Mouse (Mus musculus) B cell, adult 2 months (primary cell): ENCODE data around the gene Pon1.

Source experiments
- DNase-seq, 2 experiments: peaks; one replicate each; pipeline ENCODE4 v3.0.0; 2022

Gene Pon1

DNA sequence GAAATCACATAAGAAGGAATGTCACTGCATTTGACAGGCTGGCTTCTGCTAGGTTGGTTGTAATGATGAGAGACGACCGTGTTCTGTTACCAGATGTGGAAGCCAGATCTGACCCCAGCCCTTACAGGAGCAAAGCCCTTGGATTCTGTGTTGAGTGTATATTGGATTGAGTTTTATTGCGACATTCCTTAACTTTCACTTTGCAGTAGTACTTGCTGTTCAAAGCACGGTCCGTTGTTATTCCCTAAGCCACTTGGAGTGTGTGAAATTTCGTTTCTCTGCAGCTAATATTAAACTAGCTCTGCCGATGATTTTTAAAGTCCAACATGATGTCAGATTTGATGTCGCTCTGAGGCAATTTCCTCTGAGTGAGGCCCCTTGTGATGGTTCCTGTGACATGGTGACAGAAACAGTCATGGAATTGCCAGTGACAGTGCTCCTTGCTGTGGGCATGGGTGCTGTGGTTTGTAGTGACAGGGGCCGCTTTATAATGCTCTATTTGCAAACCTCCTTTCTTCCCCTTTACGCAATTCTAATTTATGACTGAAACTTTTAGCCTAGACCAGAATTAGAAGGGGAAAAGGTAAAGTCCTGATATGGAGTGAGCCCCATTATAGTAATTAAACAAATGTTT lies 19.4 kb downstream of the Pon1 start:
- no peak for DNase-seq

DNA sequence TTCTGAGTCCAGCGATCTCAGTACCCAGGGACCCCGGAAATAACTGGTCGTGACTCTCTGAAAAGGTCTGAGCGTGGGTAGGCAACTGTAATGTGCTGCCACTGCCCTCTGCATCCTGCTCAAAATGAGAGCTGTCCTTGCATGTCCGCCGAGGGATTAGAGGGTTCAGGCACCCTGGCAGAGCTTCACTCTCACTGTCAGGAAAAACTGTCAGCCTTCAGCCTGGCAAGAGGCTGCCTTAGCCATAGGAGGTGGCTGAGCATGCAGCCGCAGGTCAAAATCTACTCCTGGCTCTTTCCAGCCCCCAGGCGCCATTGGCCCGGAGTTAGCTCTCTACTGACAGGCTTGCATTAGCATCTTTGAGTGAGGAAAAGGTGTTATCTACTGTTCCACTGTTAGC lies 21.2 kb downstream of the Pon1 start:
- no peak for DNase-seq

DNA sequence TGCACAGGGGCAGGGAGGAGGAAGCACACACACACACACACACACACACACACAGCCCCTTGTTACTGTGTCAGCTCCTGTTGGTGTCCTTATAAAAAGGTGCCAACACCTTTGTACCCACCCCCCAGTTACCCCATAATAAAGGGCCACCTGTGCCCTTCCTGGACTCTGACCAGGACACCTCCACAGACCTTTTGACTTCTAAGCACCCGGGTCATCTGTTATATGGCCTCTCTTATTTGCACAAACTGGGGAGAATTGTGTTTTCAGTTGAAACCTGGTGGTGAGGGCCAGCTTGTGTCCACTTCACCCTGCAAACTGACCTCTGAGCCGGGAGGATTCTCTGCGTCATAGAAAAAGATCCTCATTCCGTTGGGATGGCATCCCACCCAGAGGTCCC lies 22.3 kb downstream of the Pon1 start:
- DNase-seq: no peak

DNA sequence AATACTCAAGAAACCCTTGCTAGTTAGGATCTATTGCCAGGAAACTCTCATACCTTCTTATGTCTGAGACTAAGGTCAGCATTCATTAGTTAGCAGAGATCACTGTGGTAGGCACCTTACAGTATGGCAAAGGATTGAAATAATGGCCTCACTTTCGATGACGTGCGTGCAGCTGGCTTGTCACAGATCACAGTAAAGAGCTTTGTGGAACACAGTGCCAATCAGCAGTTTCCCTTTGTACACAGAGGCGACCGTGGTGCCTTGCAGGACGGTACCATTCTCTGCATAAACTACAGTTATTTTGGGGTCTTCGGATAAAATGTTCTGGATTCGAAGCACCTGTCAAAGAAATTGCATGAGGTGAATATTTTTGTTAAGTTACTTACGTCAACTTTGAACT lies 25.6 kb downstream of the Pon1 start:
- no peak for DNase-seq

DNA sequence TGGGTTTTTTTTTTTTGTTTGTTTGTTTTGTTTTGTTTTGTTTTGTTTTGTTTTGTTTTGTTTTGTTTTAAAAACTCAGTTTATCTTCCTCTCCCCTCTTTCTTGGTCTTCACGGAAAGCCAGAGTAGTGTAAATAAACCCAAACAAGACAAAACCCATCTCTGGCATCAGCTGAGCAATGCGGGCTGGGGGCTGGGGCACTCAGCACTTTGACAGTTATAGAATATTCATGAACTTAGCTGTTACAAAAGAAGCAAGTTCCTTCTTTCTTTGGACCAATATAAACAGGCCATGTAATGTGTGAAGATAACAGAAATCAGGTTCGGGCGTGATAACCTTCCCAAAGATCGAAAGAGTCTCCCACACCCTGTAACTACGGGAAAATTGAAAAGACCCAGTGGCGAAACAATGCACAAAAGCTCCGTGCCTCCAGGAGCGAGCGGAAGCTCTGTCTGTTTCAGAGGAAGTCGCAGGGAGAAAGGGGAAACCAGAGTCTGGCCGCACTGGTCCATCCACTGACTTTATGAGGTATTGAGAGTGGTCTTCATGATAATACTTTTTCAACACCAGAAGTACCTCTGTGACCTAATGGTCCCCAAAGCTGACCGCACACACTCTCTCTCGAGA lies 26.6 kb downstream of the Pon1 start:
- DNase-seq: peak; percentile 6 to 10

DNA sequence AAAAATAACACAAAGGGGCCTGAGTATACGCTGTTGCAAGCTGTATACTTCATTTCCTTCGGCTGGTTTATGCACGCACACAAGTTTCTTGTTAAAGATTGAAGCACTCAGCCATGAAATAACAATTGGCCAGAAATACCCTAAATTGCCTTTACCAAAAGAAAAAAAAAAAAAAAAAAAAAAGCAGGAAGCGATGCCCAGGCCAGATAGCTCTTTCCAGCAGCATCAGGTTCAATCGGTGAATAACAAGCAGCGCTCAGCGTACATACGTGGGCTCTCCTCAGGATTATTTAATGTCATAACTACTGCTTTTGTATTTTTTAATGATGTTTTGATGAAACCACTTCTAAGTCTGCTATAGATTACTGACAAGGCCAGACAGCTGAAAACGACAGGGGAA lies 28.9 kb downstream of the Pon1 start:
- no peak for DNase-seq

DNA sequence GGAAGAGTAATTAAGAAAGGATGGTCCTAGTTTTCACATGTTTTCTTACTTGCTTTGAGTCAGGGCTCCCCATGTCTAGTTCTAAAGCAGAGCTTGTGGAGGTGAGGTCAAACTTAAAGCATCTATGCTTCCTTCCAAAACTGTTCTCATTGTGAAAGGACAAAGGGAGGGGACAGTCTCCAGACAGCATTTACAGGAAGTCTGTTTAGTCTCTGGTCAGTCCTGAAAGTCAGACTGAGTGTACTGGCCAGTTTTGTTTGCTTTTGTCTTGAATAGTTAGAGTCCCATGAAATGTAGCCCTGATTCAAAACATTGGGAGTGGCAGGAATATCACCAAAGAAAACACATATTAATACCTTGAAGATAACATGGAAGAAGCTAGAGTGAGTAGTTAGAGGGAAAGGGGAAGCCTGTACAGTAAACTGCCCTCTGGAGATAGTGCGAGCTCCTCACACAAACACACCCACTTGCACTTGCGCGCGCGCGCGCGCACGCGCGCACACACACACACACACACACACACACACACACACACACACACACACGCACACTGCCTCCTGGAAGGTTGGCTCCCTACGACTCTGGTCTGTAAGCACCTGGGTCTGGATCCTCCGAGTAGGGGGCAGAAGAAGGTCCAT lies 30.1 kb downstream of the Pon1 start:
- no peak for DNase-seq

DNA sequence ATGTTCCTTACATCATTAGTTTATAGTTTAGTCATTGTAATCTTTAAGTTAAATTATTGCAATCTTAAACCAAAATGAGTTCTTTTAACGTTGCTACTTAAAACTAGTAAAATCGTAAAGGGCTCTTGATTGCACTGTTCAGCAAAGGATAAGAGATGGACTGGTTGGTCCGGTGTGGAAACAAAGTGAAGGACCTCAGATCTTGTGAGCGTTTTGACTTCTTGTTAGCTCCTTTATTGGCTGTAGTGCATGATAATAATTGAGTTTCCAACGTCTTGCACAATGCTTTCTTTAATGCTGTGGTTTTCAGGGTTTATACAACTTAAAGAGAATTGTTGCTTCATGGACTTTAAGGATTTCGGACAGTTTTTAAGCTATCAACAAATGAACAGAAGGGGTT lies 31.7 kb downstream of the Pon1 start:
- no peak for DNase-seq

DNA sequence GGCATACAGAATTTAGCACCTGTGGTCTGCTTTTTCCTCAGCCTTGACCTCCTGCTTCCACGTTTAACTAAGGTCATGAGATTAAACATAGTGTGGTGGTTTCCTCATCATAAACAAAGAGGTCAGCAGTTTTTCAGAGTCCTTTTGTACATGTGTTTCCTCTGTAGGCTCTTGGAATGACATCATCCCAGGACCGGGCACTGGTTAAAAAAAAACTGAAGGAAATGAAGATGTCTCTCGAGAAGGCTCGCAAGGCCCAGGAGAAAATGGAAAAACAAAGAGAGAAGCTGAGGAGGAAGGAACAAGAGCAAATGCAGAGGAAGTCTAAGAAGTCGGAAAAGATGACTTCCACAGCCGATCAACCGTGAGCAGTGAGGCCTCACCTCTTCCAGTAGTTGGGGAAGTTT lies 34.4 kb downstream of the Pon1 start:
- DNase-seq: no peak

DNA sequence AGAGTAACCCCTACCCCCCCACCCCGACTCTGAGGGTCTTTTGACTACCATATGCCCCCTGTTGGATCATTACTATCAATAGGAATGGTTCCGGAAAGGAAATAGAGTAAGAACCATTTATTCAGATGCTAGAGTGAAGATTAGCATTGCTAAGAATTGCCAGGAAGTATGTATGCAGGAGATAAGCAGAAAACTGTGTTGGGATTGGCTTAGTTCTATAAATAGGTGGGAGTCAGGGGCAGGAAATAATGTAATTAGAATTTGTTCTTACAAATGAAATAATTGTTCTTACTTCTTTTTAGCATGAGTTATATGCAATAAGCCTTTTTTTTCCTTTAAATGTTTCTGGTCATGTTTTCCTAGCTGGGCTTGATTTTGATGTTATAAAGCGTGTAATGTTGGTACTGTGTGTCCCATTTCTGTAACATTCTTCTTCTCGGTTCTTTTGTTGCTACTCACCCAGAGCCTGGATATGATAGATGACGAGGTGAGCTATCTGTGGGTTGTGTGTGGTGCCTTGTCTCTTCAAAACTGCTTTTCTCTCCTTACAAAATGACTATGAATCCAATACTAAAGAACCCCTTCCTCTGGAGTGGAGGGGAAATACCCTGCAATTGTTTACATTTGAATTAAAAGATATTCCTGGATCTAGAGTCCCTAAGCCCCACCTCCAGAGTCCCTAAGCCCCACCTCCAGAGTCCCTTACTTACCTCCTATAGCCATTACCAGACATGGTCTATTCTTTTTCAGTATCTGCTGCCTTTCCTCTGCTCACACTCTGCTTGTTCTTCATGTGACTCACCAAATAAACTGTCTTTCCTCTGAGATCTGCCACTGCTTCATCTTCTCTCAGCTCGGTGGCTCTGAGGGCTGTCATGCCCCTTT lies 37.0 kb downstream of the Pon1 start:
- DNase-seq: no peak

DNA sequence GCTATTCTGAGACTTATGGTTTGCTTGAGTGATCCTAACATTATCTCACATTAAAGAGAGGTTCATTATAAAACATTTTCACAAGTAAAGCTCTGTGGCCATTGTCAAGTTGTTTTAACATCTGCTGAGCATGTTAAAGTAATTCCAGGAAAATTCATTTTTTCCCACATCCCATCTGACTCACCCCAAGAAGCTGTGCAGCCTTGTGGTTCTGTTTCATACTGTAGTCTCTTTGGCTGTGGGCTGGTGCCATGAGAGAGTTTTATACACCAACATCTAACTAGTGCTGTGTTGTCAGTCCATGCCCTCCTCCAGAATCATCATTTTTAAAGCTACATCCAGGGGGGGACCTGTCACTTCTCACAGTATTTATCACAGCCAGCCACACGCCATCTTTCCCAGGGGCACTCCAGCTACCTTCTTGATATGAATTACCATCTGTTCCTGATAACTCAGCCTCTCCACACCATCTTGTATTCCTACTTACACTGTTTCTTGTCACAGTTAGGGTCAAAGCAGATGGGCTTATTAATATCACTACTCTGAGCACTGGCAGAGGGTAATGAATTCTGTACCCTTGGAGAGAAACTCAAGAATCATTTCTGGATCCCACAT lies 38.3 kb downstream of the Pon1 start:
- no peak for DNase-seq

DNA sequence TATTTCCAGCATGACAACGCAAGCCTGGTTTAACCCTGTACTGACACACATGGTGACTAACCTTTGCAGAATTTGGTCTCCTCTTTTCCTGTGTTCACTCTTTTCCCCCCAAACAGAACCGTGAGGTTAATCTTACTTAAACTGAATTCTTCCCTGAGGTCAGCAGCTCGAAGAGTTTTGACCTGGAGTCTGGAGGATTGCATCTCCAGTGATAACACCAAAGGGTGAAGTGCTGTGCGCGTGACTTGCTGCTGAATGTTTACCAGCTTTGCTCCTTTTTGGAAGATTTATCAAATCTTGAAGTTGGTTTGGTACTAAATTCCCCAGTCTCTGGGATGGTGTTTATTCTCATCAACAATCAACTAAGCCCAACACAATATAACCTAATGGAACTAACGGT lies 39.0 kb downstream of the Pon1 start:
- DNase-seq: no peak

DNA sequence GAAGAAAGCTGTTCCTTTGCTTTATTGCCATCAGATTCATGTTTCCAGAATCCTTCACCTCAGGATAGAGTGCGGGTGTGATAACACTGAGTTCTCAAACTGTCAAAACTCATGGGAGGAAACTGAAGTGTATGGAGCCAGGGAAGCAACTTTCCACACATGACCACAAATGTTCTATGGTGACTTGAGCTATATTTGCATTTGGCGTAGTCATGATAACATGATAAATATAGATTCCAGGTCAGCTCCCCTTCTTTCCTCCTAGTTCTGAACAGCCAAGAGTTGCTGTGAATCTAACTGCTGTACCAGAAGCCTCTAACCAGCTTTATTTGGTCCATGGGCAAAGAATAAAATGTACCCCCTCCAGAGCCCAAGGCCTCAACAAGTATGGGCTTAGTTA lies 41.6 kb downstream of the Pon1 start:
- no peak for DNase-seq

DNA sequence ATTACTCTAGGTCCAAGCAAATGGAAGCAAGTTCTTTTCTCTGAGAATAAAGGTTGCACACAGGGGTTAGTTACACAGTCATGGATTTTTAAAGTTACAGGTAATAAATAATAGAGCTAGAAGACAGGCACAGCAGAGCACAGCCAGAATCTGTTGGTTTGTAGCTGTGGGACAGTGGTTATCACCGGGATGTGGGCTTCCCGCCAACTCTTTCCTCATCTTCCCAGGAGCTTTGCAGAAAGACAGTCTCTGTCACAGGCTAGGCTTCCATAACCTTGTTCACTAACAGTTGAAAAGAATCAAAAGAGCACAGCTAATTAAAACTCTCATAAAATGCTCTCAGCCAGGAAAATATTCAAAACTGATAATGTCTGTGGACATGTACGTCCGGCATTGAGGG lies 42.6 kb downstream of the Pon1 start:
- DNase-seq: no peak

DNA sequence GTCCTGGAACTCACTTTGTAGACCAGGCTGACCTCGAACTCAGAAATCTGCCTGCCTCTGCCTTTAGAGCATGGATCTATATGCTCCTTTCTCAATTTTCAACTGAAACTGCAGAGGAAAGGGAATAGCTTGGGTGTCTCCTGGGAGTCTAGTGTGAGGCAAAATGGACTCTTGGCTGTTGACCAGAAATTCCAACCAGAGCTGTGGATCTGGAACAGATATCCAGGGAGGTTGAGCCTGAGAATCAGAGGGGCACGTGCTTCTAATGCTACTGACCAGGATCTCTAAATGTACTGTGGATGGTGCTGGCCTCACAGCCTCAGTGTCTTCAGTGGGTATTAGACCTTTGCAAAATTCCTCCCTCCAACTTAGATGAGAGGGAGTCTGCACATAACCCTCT lies 43.8 kb downstream of the Pon1 start:
- no peak for DNase-seq

DNA sequence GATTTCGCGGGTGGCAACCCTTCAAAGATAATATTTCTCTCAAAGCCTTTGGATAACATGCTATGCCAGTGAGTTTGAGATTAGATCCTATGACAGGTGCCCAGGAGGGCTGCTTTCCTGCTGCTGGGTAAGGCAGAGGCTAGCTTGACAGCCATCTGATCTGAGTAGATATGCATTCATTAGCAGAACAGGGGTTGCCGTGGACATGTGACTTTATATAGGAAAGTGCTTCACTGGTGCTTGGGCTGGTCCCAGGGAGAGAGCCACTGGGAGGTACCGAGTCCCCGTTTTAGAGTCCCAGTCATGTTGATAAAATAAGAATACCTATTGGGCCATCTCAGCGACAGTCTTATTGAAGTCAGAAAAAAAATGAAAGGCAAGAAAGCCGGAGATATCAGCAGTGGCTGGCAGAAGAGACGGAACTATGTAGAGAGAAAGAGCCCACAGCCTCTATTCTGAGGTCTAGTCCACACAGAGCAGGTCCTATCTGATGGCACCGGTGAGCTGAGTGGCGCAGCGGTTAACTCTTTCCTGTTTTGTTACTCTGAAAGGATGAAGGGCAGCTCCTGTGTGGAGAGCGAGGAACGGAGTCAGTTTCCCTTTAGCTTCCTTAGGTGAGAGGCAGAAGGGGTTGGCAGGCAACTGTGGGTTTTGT lies 46.1 kb downstream of the Pon1 start:
- no peak for DNase-seq

DNA sequence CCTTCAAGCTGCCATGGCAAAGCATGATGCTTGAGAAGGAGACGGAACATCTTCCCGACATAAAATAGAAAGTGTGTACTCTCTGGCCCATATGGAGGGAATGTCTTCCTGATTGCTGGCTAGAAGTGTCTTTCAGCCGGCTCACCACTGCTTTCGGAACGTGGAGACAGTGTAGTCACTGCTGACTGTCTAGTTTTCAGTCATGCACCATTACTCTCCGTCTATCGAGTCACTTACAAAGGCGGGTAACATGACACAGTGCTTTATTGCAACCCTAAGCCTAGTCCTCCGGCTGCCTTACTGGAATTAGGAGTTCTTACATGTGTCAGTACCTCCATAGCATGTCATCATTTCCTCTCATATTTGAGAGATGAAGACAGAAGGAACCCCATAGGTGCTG lies 54.1 kb downstream of the Pon1 start:
- DNase-seq: no peak

DNA sequence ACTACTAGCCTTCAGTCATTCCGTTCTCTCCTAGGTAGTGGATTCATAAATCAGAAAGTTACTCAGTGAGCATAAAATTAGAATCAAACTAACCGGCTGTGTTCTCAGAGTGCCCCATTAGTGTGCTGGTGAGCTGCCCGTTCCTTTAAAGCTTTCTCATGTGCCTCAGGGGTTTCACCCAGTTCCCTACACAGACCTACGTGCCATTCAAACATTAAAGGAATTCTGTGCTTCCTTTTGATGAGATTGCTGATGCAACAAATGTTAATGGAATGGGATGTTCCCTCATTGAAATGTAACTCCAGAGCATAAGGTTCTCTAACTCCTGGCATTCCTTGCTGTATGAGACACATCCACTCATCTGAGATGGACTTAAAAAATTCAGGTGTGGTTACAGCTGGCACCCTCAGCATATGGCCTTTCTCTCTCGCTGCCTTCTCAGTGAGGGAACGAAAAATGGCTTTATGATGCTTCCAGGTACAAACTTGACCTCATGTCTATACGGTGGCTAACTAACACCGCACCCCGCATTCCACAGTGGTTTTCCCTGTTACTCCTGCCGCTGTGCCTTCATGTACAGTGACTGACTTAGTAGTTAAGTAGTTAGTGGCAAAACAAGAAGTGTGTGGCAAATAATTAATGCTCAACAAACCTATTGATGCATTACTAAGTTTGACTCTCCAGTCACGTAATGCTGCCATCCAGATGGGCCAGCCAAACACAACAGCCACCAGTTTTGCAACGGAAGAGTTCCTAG lies 54.7 kb downstream of the Pon1 start:
- DNase-seq: no peak

DNA sequence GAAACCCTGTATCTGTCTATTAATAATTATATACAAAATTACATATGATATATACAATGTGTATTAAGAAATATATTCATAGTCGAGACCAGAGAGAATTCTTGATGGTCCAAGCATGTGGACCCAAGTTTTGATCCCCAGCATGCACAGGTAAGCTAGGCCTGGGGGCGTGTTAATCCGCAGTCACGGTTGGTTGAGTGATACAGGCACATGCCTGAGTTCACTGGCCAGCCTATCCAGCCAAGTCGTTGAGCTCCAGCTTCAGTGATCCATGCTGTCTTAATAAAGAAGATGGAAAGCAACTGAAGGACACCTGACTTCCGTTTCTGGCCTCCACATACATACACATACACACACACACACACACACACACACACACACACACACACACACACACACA lies 57.7 kb downstream of the Pon1 start:
- DNase-seq: no peak

DNA sequence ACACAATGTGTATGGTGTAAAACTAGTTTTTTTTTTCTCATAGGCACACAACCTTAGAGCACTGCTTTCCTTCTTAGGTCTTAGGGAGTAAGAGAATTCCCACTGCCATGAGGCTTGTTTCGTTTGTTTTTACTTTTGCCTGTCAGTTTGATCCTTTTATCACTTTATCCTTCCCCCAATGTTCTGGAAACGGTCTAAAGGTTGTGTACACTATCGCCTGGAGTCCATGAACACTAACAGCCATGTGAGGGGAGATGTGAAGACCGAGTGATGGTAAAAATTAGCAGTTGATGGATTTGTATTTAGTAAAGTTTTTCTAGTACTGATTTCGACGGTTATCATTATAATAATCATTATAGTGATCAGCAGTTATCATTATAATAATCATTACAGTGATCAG lies 58.8 kb downstream of the Pon1 start:
- no peak for DNase-seq

DNA sequence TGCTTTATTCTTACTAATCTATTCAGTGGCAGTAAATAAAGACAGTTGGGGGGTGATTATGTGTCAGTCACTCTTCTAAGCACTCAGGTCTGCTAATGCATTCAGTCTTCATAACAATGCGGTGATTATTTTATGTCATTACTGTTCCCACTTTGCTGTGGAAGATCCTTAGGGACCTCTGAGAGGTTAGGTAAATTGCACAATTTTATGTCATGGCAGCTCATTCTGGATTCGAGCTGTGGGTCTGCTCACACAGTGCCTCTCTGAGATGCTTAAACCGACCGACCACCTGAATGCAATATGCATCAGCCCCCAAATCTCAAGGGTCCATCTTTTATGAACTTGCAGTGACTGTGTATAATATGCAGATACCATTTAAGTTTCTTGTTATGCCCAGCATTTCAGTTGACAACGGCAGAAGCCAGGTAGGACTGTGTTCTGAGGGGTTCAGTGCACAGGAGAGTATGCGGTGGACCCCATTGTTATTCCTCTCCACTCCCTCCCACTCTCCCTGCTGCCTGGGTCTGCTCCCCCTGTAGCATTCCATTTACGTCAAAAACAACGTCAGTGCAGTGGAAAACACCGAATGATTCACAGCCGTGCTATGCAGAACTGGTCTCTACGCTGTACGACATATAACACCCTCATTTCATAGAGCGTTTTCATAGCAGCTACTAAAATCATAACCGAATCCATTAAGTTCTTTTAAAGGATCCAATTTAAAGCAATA lies 64.2 kb downstream of the Pon1 start:
- DNase-seq: no peak
